Mouse (Mus musculus) embryonic fibroblast, embryonic 13.5 days (primary cell): ENCODE measurements at regions not wholly inside any gene's neighbourhood (a gene's known extent, or its start where the extent isn't known, plus 50 kb on each side); places are given as distances from the start of the nearest gene placed in this dataset.

Experiments
- H3K27ac ChIP-seq: 2 replicates; pipeline ENCODE4 v1.5.1; 2012; ENCODE audit warnings: low read length, control low read depth, inconsistent platforms; ENCODE audit not compliant: insufficient read depth
- H3K4me1 ChIP-seq: 2 replicates; pipeline ENCODE4 v1.6.1; 2011; ENCODE audit warnings: low read length; ENCODE audit not compliant: control insufficient read depth, insufficient read depth
- H3K4me3 ChIP-seq: 2 replicates; pipeline ENCODE4 v1.5.1; 2011; ENCODE audit warnings: mild to moderate bottlenecking, control low read depth, low read length; ENCODE audit not compliant: insufficient read depth
- CTCF ChIP-seq: IDR thresholded peaks from 2 replicates; pipeline ENCODE4 v1.5.1; 2011; ENCODE audit warnings: mild to moderate bottlenecking, control low read depth, low read length, moderate library complexity, borderline replicate concordance; ENCODE audit not compliant: insufficient read depth
- POLR2A ChIP-seq: IDR thresholded peaks from 2 replicates; pipeline ENCODE4 v1.6.1; 2011; ENCODE audit warnings: low read depth, mild to moderate bottlenecking, control low read depth, low read length, moderate library complexity

DNA sequence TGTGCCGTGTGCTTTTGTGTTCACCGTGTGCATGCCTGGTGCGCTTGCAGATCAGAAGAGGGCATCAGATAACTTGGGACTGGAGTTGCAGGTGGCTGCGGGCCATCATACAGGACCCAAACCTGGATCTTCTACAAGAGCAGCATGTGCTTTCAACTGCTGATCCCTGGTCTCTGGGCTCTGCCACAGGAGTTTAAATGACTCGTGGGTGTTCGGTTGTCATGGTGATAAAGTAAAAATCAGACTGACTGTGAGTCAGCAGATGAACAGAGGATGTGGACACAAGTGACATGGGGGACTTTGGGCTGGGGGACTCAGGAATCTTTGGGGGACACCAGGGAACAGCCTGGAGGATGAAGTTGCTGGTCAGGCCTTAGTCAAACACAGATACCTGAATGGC, 274.4 kb downstream of the Ajap1 start:
- no peaks in the 10 kb centered on the region for H3K4me1 ChIP-seq
- H3K4me3 ChIP-seq = no peak overlapping the region
- TF ChIP-seq POLR2A (no peak), CTCF (no peak)
- H3K27ac ChIP-seq = no peak overlapping the region

DNA sequence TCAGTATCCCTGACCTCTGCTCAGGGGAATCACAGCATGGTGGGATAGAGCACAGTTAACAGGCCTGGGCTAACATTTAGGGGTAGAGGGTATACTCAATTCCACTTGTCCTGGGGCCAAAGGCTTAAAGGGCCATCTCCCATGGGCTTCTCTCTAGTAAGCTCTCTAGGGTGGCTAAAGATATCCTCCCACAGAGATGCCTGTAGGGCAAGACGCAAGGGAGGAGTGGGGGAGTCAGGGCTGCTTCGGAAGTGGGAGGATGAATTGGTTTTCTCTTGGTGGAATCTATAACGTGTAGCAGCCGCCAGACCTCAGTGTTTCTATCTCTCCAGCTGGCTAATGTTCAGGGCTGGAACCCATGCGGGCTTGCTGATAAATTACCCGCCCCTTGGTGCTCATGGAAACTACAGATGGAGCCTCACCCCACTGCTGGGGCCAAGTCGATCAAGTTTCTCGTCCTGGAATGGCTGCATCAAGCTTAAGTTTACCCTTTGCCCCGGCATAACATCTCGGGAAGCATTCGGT, 275.0 kb downstream of the Ajap1 start:
- no peak overlapping the region for H3K4me3 ChIP-seq
- H3K4me1 ChIP-seq = no peaks in the 10 kb centered on the region
- no peak overlapping the region for H3K27ac ChIP-seq

DNA sequence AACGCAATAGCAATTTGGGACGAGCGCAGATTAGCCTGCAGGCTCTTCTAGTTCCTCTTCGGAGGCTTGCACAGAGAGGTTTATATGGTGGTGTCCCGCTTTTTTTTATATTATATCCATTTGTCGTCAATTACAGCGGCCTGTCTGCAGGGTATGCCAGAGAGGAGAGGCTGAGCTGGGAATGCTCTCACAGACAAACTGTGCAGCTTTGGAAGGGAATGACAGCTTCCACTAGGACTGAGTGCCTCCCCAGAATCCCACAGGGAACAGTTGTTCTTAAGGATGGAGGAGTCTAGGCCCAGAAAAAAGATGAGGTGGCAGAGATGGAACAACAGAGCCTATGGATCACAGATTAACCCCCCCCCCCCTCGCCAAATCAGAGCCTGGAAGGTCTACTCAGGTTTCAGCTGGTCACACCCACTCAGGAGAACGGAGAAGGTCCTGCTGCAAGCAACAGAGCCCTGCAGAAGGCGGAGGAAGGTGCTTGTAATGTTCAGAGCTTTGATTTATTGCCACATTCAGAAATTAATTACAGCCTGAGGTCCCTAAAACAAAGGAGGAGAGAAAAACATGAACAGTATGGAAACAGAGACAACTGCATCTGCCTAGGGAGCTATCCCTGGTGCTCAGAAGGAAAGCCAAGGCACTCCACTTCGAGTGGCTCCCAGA, 275.7 kb downstream of the Ajap1 start:
- H3K27ac ChIP-seq = no peak overlapping the region
- H3K4me3 ChIP-seq = no peak overlapping the region
- no peak for TF ChIP-seq POLR2A
- no peak for TF ChIP-seq CTCF
- H3K4me1 ChIP-seq = no peaks in the 10 kb centered on the region

More for the DNA sequence above, 275.0 kb downstream of the Ajap1 start:
- TF ChIP-seq CTCF (no peak), POLR2A (no peak)

DNA sequence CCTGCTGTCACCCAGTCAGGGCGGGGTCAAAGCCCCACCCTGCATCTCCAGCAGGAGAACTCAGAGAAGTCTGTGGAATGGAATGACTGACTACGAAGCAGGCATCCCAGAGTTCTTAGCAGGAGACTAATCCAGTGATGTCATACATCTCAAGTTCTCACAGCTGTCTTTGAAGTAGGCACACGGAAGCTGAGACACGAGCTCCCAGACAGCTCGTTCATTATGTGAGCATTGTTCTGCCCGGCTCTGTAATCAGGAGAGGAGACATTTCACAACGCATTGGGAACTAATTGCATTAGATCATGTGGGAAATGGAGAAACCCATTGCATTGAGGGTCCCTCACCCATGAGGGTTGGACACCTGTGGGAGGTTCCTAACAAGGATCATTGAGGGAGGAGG, 277.8 kb downstream of the Ajap1 start:
- no peaks in the 10 kb centered on the region for H3K4me1 ChIP-seq
- TF ChIP-seq CTCF (no peak), POLR2A (no peak)
- H3K4me3 ChIP-seq = no peak overlapping the region
- H3K27ac ChIP-seq = no peak overlapping the region

DNA sequence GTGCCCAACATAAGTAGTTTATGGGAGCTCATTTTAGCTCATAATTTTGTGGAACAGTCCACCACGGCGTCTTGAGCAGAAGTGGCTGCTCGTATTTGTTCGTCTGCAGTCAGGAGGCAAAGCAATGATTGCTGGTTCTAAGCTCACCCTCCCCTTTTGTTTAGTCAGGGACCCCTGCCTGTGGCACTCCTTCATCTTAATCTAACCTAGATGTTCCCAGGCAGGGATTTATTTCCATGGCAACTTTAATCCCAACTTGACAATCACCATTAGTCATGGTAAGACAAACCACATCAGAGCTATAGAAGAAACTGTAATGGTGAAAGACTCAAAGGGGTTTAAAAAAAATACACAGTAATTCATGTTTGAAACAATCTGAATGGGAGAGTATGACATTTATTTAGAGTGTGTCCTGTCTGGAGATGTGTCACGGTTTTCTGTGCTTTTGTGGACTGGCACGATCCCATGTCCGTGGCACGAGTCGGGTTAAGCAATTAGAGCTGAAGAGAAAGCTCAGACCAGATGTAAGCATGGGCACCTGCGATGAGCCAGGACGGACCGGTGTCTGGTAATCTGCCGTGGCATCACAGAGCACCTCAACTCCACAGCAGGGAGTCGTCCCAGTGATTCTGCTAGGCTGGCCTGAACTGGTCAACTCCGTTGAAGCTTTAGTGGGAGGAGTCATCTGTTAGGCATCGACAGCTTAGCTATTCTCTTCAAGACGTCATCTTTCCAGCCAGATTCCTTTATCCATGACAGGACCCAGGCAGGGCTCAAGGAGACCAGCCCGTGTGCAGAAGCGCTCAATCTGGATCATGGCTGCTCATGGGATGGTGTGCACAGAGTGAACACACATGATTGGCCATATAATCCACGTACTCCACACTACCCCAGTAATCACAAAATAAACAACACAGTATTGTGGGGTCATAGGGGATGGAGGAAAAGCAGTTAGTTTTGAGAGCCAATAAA, 281.5 kb downstream of the Ajap1 start:
- Histone ChIP-seq H3K4me1 (no peaks in the 10 kb centered on the region), H3K4me3 (no peak overlapping the region), H3K27ac (no peak overlapping the region)
- TF ChIP-seq POLR2A = no peak
- TF ChIP-seq CTCF = no peak

DNA sequence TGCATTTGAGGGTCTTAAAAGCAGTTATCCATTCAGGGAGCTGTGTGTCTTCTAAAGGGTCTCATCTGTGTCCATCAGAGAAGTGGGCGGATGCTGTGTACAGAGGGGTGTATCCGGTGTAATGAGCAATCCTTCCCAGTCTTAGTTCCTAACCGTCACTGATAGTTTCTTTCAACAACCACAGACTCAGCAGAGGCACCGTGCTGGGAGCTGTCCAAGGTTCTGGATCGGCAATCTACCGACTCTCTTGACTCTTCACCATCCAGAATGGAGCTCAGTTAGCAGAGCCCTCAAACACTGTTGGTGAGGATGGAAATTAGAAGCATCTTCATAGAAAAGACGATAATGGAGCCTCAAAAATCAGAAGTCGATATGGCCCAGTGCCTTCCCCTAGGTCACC, 293.1 kb downstream of the Ajap1 start:
- TF ChIP-seq CTCF (no peak), POLR2A (no peak)
- Histone ChIP-seq H3K27ac (no peak overlapping the region), H3K4me3 (no peak overlapping the region), H3K4me1 (no peaks in the 10 kb centered on the region)

DNA sequence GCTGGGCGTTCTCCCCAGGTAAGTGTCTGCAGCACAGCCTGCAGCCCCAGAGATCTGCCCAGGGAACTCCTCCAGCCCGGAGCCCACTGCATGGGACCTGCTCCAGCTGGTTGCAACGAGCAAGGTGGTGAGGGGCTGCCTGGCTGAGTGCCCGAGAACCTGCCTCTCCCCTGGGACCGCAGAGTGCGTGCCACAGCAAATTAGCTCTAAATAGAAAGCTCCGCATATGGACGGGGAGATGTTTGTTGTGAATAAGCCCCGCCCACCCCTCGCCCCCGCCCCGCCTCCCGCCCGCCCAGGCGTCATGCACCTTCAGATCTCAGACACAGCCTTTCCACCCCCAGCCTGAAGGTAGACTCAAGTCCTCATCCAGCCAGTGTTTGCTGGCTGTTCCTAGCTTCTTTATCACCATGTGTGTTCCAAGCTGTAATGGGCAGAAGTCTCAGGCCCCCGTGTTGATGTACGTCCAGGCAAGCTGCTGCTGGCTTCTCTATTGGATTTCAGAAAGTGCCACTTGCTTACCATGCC, 294.0 kb downstream of the Ajap1 start:
- no peaks in the 10 kb centered on the region for H3K4me1 ChIP-seq

DNA sequence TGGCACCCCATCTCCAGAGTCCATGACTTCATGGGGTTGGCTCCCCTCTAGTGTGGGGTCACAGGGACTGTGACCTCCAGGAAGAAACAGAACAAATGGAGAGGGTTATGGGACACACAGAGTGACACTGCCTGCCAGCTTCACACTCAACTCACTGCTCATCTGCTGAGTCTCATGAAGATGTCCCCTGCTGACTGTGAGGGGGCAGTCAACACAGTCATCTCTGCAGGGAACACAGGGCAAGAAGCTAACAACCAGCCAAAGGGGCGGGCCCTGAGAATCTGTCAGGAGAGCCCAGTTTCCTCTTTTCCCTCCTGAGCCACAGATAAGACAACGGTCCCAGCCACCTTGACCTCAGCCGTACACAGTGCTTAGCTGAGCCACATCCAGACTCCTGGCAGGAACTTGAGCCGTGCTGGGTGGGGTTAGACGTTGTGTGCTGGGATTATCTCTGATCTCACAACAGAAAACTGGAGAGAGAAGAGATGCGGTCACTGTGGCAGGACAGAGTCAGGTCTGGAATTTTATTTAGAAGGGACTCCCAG, 294.6 kb downstream of the Ajap1 start:
- Histone ChIP-seq H3K4me3 (no peak overlapping the region), H3K4me1 (no peaks in the 10 kb centered on the region), H3K27ac (no peak overlapping the region)
- TF ChIP-seq POLR2A (no peak), CTCF (no peak)

More for the DNA sequence above, 294.0 kb downstream of the Ajap1 start:
- Histone ChIP-seq H3K4me3 (no peak overlapping the region), H3K27ac (no peak overlapping the region)
- TF ChIP-seq CTCF = no peak
- no peak for TF ChIP-seq POLR2A

DNA sequence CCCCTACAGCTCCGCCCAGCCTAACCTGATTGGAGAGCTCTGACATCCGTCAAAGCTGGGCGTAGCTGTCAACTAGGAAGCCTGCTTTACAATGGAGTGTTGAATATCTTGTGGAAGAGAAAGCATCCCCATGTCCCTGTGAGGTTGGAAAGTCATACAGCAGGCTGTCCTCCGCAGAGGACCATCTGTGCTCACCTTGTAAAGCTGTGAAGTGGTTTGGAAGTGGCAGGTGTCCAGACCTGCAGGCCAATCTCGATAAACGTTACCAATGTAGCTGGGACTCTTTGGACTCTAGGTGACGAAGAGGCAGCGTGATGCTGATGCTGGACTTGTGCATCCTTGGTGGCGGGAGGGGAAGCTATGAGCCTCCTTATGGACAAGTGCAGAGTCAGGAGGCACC, 305.1 kb downstream of the Ajap1 start:
- Histone ChIP-seq H3K4me3 (no peak overlapping the region), H3K4me1 (no peaks in the 10 kb centered on the region), H3K27ac (no peak overlapping the region)
- TF ChIP-seq POLR2A (no peak), CTCF (no peak)
